Mouse (Mus musculus): ENCODE data around the gene Galnt7. TPM values are rescaled to one million over a fixed set of nuclear protein-coding genes. Genes with fewer than 3 reads are reported as not detected.

Galnt7 gene
- total RNA-seq, 1 experiment, result 17.7 TPM

GRCm38 (mm10) chr8:57565039-57565438, 87.8 kb downstream of the Galnt7 start:
- no peak for DNase-seq (ENCODE audit: low read depth, low spot score)
- in situ Hi-C loops (cut with MboI; ENCODE audit: low sequenced_read_pairs in 2 of 2, unreplicated experiment in 2 of 2), result no loop called here
- Histone ChIP-seq H3K36me3 (ENCODE audit: control insufficient read depth, insufficient read depth, low read length, poor library complexity, severe bottlenecking) (no peaks in the 10 kb centered on the region), H3K4me1 (ENCODE audit: control insufficient read depth in 2 of 2, insufficient read depth in 2 of 2, low read length in 2 of 2, poor library complexity in 1 of 2) (no peaks in the 10 kb centered on the region), H3K27ac (ENCODE audit: insufficient read depth, low read depth, low read length, poor library complexity, severe bottlenecking) (no peak overlapping the region), H3K9me3 (ENCODE audit: control insufficient read depth, insufficient read depth, low read depth, low read length) (no peaks in the 10 kb centered on the region), H3K4me3 (ENCODE audit: insufficient read depth in 1 of 2, low read depth in 1 of 2, low read length in 2 of 2, poor library complexity in 1 of 2, severe bottlenecking in 1 of 2) (no peak overlapping the region), H3K9ac (ENCODE audit: insufficient read depth, low read depth, low read length, poor library complexity, severe bottlenecking) (no peak overlapping the region)
- TF ChIP-seq MAFK (IDR thresholded peaks at IDR 0.05; ENCODE audit: insufficient read depth, low read depth, low read length), result no peak
- no peak for TF ChIP-seq ZNF384 (IDR thresholded peaks at IDR 0.05; ENCODE audit: low read depth, low read length)
- TF ChIP-seq CHD2 (IDR thresholded peaks at IDR 0.05; ENCODE audit: low read depth, low read length), result no peak

GRCm38 (mm10) chr8:57563726-57564125, 89.1 kb downstream of the Galnt7 start:
- H3K4me1 ChIP-seq (ENCODE audit: control insufficient read depth in 2 of 2, insufficient read depth in 2 of 2, low read length in 2 of 2, poor library complexity in 1 of 2), result no peaks in the 10 kb centered on the region
- no peak for DNase-seq (ENCODE audit: low read depth, low spot score)
- H3K4me3 ChIP-seq (ENCODE audit: insufficient read depth in 1 of 2, low read depth in 1 of 2, low read length in 2 of 2, poor library complexity in 1 of 2, severe bottlenecking in 1 of 2), result no peak overlapping the region
- TF ChIP-seq CHD2 (IDR thresholded peaks at IDR 0.05; ENCODE audit: low read depth, low read length) (no peak), ZC3H11A (IDR thresholded peaks at IDR 0.05; ENCODE audit: borderline replicate concordance, low read depth, low read length) (no peak), MAFK (IDR thresholded peaks at IDR 0.05; ENCODE audit: insufficient read depth, low read depth, low read length) (no peak), HCFC1 (IDR thresholded peaks at IDR 0.05; ENCODE audit: borderline replicate concordance, insufficient read depth, low read length) (no peak), ZNF384 (IDR thresholded peaks at IDR 0.05; ENCODE audit: low read depth, low read length) (no peak)
- no peak overlapping the region for H3K27ac ChIP-seq (ENCODE audit: insufficient read depth, low read depth, low read length, poor library complexity, severe bottlenecking)
- in situ Hi-C loops (cut with MboI; ENCODE audit: low sequenced_read_pairs in 2 of 2, unreplicated experiment in 2 of 2), result no loop called here
- H3K9ac ChIP-seq (ENCODE audit: insufficient read depth, low read depth, low read length, poor library complexity, severe bottlenecking), result no peak overlapping the region
- H3K36me3 ChIP-seq (ENCODE audit: control insufficient read depth, insufficient read depth, low read length, poor library complexity, severe bottlenecking), result no peaks in the 10 kb centered on the region
- H3K9me3 ChIP-seq (ENCODE audit: control insufficient read depth, insufficient read depth, low read depth, low read length), result no peaks in the 10 kb centered on the region

- in situ Hi-C loops (cut with MboI; ENCODE audit: low sequenced_read_pairs in 2 of 2, unreplicated experiment in 2 of 2), result no loop called here
- H3K4me3 ChIP-seq (ENCODE audit: insufficient read depth in 1 of 2, low read depth in 1 of 2, low read length in 2 of 2, poor library complexity in 1 of 2, severe bottlenecking in 1 of 2), result no peak overlapping the region
These were observed 90.1 kb downstream of the Galnt7 start for GRCm38 (mm10) chr8:57562741-57563140.

GRCm38 (mm10) chr8:57560926-57561325, 91.9 kb downstream of the Galnt7 start:
- H3K4me3 ChIP-seq (ENCODE audit: insufficient read depth in 1 of 2, low read depth in 1 of 2, low read length in 2 of 2, poor library complexity in 1 of 2, severe bottlenecking in 1 of 2), result no peak overlapping the region
- TF ChIP-seq CHD2 (IDR thresholded peaks at IDR 0.05; ENCODE audit: low read depth, low read length), result no peak
- no peak for TF ChIP-seq ZC3H11A (IDR thresholded peaks at IDR 0.05; ENCODE audit: borderline replicate concordance, low read depth, low read length)
- no peak for TF ChIP-seq ZNF384 (IDR thresholded peaks at IDR 0.05; ENCODE audit: low read depth, low read length)
- TF ChIP-seq MAFK (IDR thresholded peaks at IDR 0.05; ENCODE audit: insufficient read depth, low read depth, low read length), result no peak
- no peak for TF ChIP-seq HCFC1 (IDR thresholded peaks at IDR 0.05; ENCODE audit: borderline replicate concordance, insufficient read depth, low read length)
- no peak for DNase-seq (ENCODE audit: low read depth, low spot score)
- H3K9me3 ChIP-seq (ENCODE audit: control insufficient read depth, insufficient read depth, low read depth, low read length), result no peaks in the 10 kb centered on the region
- H3K36me3 ChIP-seq (ENCODE audit: control insufficient read depth, insufficient read depth, low read length, poor library complexity, severe bottlenecking), result no peaks in the 10 kb centered on the region
- H3K27ac ChIP-seq (ENCODE audit: insufficient read depth, low read depth, low read length, poor library complexity, severe bottlenecking), result no peak overlapping the region
- in situ Hi-C loops (cut with MboI; ENCODE audit: low sequenced_read_pairs in 2 of 2, unreplicated experiment in 2 of 2), result no loop called here
- H3K9ac ChIP-seq (ENCODE audit: insufficient read depth, low read depth, low read length, poor library complexity, severe bottlenecking), result no peak overlapping the region
- H3K4me1 ChIP-seq (ENCODE audit: control insufficient read depth in 2 of 2, insufficient read depth in 2 of 2, low read length in 2 of 2, poor library complexity in 1 of 2), result no peaks in the 10 kb centered on the region

More at GRCm38 (mm10) chr8:57562741-57563140, 90.1 kb downstream of the Galnt7 start:
- Histone ChIP-seq H3K36me3 (ENCODE audit: control insufficient read depth, insufficient read depth, low read length, poor library complexity, severe bottlenecking) (no peaks in the 10 kb centered on the region), H3K27ac (ENCODE audit: insufficient read depth, low read depth, low read length, poor library complexity, severe bottlenecking) (no peak overlapping the region), H3K4me1 (ENCODE audit: control insufficient read depth in 2 of 2, insufficient read depth in 2 of 2, low read length in 2 of 2, poor library complexity in 1 of 2) (no peaks in the 10 kb centered on the region), H3K9ac (ENCODE audit: insufficient read depth, low read depth, low read length, poor library complexity, severe bottlenecking) (no peak overlapping the region), H3K9me3 (ENCODE audit: control insufficient read depth, insufficient read depth, low read depth, low read length) (no peaks in the 10 kb centered on the region)
- TF ChIP-seq MAFK (IDR thresholded peaks at IDR 0.05; ENCODE audit: insufficient read depth, low read depth, low read length) (no peak), CHD2 (IDR thresholded peaks at IDR 0.05; ENCODE audit: low read depth, low read length) (no peak), ZC3H11A (IDR thresholded peaks at IDR 0.05; ENCODE audit: borderline replicate concordance, low read depth, low read length) (no peak), ZNF384 (IDR thresholded peaks at IDR 0.05; ENCODE audit: low read depth, low read length) (no peak), HCFC1 (IDR thresholded peaks at IDR 0.05; ENCODE audit: borderline replicate concordance, insufficient read depth, low read length) (no peak)
- no peak for DNase-seq (ENCODE audit: low read depth, low spot score)

Measured in ES-E14 (cell line).